Mouse (Mus musculus): ENCODE measurements around the gene Gm20517. TPM values are rescaled to one million over a fixed set of nuclear protein-coding genes. Genes with fewer than 3 reads are reported as not detected.
A peak's percentile ranks its signal among the peaks of the same experiment; 100 is the strongest.

Gene Gm20517
- total RNA-seq, 1 experiment = 5.4 TPM

- in situ Hi-C loops (cut with MboI; ENCODE audit: low sequenced_read_pairs in 2 of 2, unreplicated experiment in 2 of 2) = no loop called here
- no peak for DNase-seq (ENCODE audit: low read depth, low spot score)
- peak overlapping the region; percentile 75 to 92 for H3K4me3 ChIP-seq (ENCODE audit: insufficient read depth in 1 of 2, low read depth in 1 of 2, low read length in 2 of 2, poor library complexity in 1 of 2, severe bottlenecking in 1 of 2)
- H3K9ac ChIP-seq (ENCODE audit: insufficient read depth, low read depth, low read length, poor library complexity, severe bottlenecking) = peak overlapping the region; percentile 57
- H3K9me3 ChIP-seq (ENCODE audit: control insufficient read depth, insufficient read depth, low read depth, low read length) = no peaks in the 10 kb centered on the region
- peaks cover 17% of the 10 kb centered on the region for H3K36me3 ChIP-seq (ENCODE audit: control insufficient read depth, insufficient read depth, low read length, poor library complexity, severe bottlenecking)
- H3K27ac ChIP-seq (ENCODE audit: insufficient read depth, low read depth, low read length, poor library complexity, severe bottlenecking) = peak overlapping the region; percentile 27; the same call in 1 of the 2 replicates
- peaks cover 19 to 21% of the 10 kb centered on the region in 2 experiments for H3K4me1 ChIP-seq (ENCODE audit: control insufficient read depth in 2 of 2, insufficient read depth in 2 of 2, low read length in 2 of 2, poor library complexity in 1 of 2)
- TF ChIP-seq HCFC1 (IDR thresholded peaks at IDR 0.05; ENCODE audit: borderline replicate concordance, insufficient read depth, low read length) = no peak
- TF ChIP-seq MAFK (IDR thresholded peaks at IDR 0.05; ENCODE audit: insufficient read depth, low read depth, low read length) = no peak
- no peak for TF ChIP-seq ZC3H11A (IDR thresholded peaks at IDR 0.05; ENCODE audit: borderline replicate concordance, low read depth, low read length)
- TF ChIP-seq CHD2 (IDR thresholded peaks at IDR 0.05; ENCODE audit: low read depth, low read length) = no peak
- no peak for TF ChIP-seq ZNF384 (IDR thresholded peaks at IDR 0.05; ENCODE audit: low read depth, low read length)
Observed at GRCm38 (mm10) chr17:47594183-47594968, 17.0 kb upstream of the Gm20517 start.

- peaks cover 19% of the 10 kb centered on the region in 2 experiments for H3K4me1 ChIP-seq (ENCODE audit: control insufficient read depth in 2 of 2, insufficient read depth in 2 of 2, low read length in 2 of 2, poor library complexity in 1 of 2)
- peak overlapping the region; percentile 75 to 92 for H3K4me3 ChIP-seq (ENCODE audit: insufficient read depth in 1 of 2, low read depth in 1 of 2, low read length in 2 of 2, poor library complexity in 1 of 2, severe bottlenecking in 1 of 2)
- no peaks in the 10 kb centered on the region for H3K9me3 ChIP-seq (ENCODE audit: control insufficient read depth, insufficient read depth, low read depth, low read length)
- H3K9ac ChIP-seq (ENCODE audit: insufficient read depth, low read depth, low read length, poor library complexity, severe bottlenecking) = peak overlapping the region; percentile 6; the same call in 1 of the 2 replicates
- TF ChIP-seq CHD2 (IDR thresholded peaks at IDR 0.05; ENCODE audit: low read depth, low read length) (no peak), ZC3H11A (IDR thresholded peaks at IDR 0.05; ENCODE audit: borderline replicate concordance, low read depth, low read length) (no peak), MAFK (IDR thresholded peaks at IDR 0.05; ENCODE audit: insufficient read depth, low read depth, low read length) (no peak), ZNF384 (IDR thresholded peaks at IDR 0.05; ENCODE audit: low read depth, low read length) (no peak), HCFC1 (IDR thresholded peaks at IDR 0.05; ENCODE audit: borderline replicate concordance, insufficient read depth, low read length) (no peak)
- peak overlapping the region; percentile 49; the same call in 1 of the 2 replicates for H3K27ac ChIP-seq (ENCODE audit: insufficient read depth, low read depth, low read length, poor library complexity, severe bottlenecking)
- peaks cover 21% of the 10 kb centered on the region for H3K36me3 ChIP-seq (ENCODE audit: control insufficient read depth, insufficient read depth, low read length, poor library complexity, severe bottlenecking)
- in situ Hi-C loops (cut with MboI; ENCODE audit: low sequenced_read_pairs in 2 of 2, unreplicated experiment in 2 of 2) = no loop called here
- no peak for DNase-seq (ENCODE audit: low read depth, low spot score)
Observed at GRCm38 (mm10) chr17:47594969-47595247, 16.5 kb upstream of the Gm20517 start.

DNA sequence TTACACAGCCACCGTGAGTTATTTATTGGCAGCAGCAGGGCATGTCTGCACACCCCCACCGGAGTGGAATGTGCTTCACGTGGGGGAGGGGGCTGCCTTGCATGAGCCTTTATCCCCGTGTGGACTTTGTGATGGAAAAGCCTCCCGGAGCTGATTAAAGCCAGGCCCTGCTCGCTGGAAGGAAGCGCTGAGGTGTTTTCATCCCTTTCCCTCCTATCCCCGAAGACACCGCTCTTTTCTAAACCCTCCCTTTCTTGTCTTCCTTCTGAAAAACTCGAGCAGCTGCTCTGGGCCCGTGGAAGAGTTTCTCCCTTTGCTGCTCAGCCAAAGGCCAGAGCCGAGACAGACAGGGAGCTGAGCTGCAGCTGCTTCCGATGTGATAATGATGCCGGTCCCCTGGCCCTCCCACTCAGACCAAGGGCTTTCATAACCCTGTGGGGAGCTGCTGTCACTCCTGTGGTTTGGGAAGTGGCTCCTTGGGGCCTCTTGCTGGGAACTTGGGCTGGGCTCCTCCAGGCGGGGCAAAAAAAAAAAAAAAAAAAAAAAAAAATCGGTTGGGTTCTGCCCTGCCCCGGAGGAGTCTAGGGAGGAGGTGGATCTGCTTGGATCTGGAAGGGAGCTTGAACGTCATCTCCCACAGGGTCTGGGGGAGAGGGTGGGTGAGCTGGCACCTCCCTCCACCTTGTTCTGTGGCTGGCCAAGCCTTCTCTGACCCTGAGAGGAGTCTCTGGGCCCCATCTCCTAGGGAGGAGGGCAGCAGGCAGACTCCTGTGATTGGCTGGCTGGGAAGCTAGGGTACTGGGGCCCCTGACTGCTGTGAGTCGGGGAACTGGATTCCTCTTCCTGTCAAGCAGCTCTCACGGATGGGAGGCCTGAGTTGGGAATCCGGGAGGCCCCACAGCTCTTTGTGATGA, 15.9 kb upstream of the Gm20517 start:
- Histone ChIP-seq H3K36me3 (ENCODE audit: control insufficient read depth, insufficient read depth, low read length, poor library complexity, severe bottlenecking) (peaks cover 21% of the 10 kb centered on the region), H3K4me3 (ENCODE audit: insufficient read depth in 1 of 2, low read depth in 1 of 2, low read length in 2 of 2, poor library complexity in 1 of 2, severe bottlenecking in 1 of 2) (peak overlapping the region; percentile 75 to 92), H3K27ac (ENCODE audit: insufficient read depth, low read depth, low read length, poor library complexity, severe bottlenecking) (peak overlapping the region; percentile 49; the same call in 1 of the 2 replicates), H3K4me1 (ENCODE audit: control insufficient read depth in 2 of 2, insufficient read depth in 2 of 2, low read length in 2 of 2, poor library complexity in 1 of 2) (peaks cover 19 to 22% of the 10 kb centered on the region in 2 experiments), H3K9me3 (ENCODE audit: control insufficient read depth, insufficient read depth, low read depth, low read length) (no peaks in the 10 kb centered on the region), H3K9ac (ENCODE audit: insufficient read depth, low read depth, low read length, poor library complexity, severe bottlenecking) (peak overlapping the region; percentile 23; the same call in 1 of the 2 replicates)
- TF ChIP-seq HCFC1 (IDR thresholded peaks at IDR 0.05; ENCODE audit: borderline replicate concordance, insufficient read depth, low read length) = no peak
- TF ChIP-seq ZNF384 (IDR thresholded peaks at IDR 0.05; ENCODE audit: low read depth, low read length) = peak; percentile 96
- DNase-seq (ENCODE audit: low read depth, low spot score) = peak; percentile 51
- in situ Hi-C loops (cut with MboI; ENCODE audit: low sequenced_read_pairs in 2 of 2, unreplicated experiment in 2 of 2) = no loop called here

DNA sequence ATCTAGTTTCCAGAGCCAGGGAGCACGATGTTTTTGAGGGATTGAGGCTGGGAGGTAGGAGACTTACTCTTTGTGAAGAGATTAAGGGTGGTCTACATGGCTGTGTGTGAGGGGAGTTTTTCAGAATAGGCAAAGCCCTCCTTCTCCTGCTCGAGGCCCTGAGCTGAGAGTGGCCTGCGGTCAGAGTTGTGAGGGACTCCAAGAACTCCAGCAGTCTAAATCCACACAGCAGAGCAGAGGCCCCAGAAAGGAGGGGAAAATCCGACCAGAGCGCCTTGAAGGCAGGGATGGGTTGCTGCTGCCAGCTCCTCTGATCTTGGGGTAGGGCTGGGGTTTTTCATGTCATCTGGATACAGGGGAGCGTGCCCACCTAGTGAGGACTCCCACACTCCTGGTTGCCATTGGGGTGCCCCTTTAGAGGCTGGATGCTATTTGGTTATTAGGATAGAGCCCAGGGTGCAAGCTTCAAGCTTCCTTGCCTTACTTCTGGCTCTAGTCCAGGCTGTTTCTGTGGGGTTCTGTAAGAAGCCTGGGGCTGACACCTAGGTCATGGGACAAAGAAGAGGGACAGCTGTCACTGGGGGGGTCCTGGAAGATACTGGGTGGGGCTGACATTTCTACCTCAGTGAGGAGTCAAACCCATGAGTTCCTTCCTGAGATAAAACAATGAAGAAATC, 15.1 kb upstream of the Gm20517 start:
- Histone ChIP-seq H3K27ac (ENCODE audit: insufficient read depth, low read depth, low read length, poor library complexity, severe bottlenecking) (peak overlapping the region; percentile 49; the same call in 1 of the 2 replicates), H3K9ac (ENCODE audit: insufficient read depth, low read depth, low read length, poor library complexity, severe bottlenecking) (peak overlapping the region; percentile 16; the same call in 1 of the 2 replicates), H3K4me1 (ENCODE audit: control insufficient read depth in 2 of 2, insufficient read depth in 2 of 2, low read length in 2 of 2, poor library complexity in 1 of 2) (peaks cover 22% of the 10 kb centered on the region in 2 experiments), H3K9me3 (ENCODE audit: control insufficient read depth, insufficient read depth, low read depth, low read length) (no peaks in the 10 kb centered on the region), H3K36me3 (ENCODE audit: control insufficient read depth, insufficient read depth, low read length, poor library complexity, severe bottlenecking) (peaks cover 26% of the 10 kb centered on the region), H3K4me3 (ENCODE audit: insufficient read depth in 1 of 2, low read depth in 1 of 2, low read length in 2 of 2, poor library complexity in 1 of 2, severe bottlenecking in 1 of 2) (peak overlapping the region; percentile 75 to 92; a peak in 2 of 4 replicates)
- DNase-seq (ENCODE audit: low read depth, low spot score) = no peak
- TF ChIP-seq ZNF384 (IDR thresholded peaks at IDR 0.05; ENCODE audit: low read depth, low read length) (no peak), HCFC1 (IDR thresholded peaks at IDR 0.05; ENCODE audit: borderline replicate concordance, insufficient read depth, low read length) (no peak), CHD2 (IDR thresholded peaks at IDR 0.05; ENCODE audit: low read depth, low read length) (no peak), MAFK (IDR thresholded peaks at IDR 0.05; ENCODE audit: insufficient read depth, low read depth, low read length) (no peak), ZC3H11A (IDR thresholded peaks at IDR 0.05; ENCODE audit: borderline replicate concordance, low read depth, low read length) (no peak)
- in situ Hi-C loops (cut with MboI; ENCODE audit: low sequenced_read_pairs in 2 of 2, unreplicated experiment in 2 of 2) = no loop called here
